ENCODE assay signal across 23 mouse cellular contexts in genomic region chr1:59470766-59471165, GRCm38 (mm10). TPM values are rescaled to one million over a fixed set of nuclear protein-coding genes. Genes with fewer than 3 reads are reported as not detected.
"Had no signal": no experiment of that assay in that cellular context is flagged by ENCODE, and none has a peak within 500 bp of the region (broad histone marks: within the 10 kb centered on the region; RNA-seq: fewer than 3 reads in every experiment).

No protein-coding gene starts in this region.

- H3K4me3 ChIP-seq: kidney, embryonic 15.5 days; layer of hippocampus, adult 2 months; left cerebral cortex, adult 2 months; limb, embryonic 13.5 days; liver, embryonic 12.5 days; liver, embryonic 15.5 days; midbrain, embryonic 13.5 days; neural tube, embryonic 12.5 days; stomach, embryonic 15.5 days had no signal

- ATAC-seq: intestine, embryonic 16.5 days; liver, embryonic 12.5 days; midbrain, embryonic 13.5 days had no signal

- DNase-seq: kidney, adult 2 months; kidney, postnatal 14 days; layer of hippocampus, adult 9-11 months; left cerebral cortex, postnatal 4 days; liver; lung, adult 18-20 months; retina, postnatal 1 day; right cerebral cortex, postnatal 25 days; spleen, adult 18-20 months; thymus, adult 18-20 months; thymus, postnatal 36 days had no signal

- H3K27me3 ChIP-seq: kidney, embryonic 15.5 days; limb, embryonic 13.5 days; liver, embryonic 12.5 days; liver, embryonic 15.5 days; neural tube, embryonic 12.5 days; stomach, embryonic 15.5 days had no signal

- H3K4me2 ChIP-seq: kidney, embryonic 15.5 days; limb, embryonic 13.5 days; liver, embryonic 12.5 days; liver, embryonic 15.5 days; midbrain, embryonic 13.5 days; neural tube, embryonic 12.5 days; stomach, embryonic 15.5 days had no signal

- H3K9me3 ChIP-seq: kidney, embryonic 15.5 days; limb, embryonic 13.5 days; liver, embryonic 12.5 days; liver, embryonic 15.5 days; midbrain, embryonic 13.5 days; neural tube, embryonic 12.5 days; stomach, embryonic 15.5 days had no signal

- H3K9ac ChIP-seq: kidney, embryonic 15.5 days; limb, embryonic 13.5 days; liver, embryonic 12.5 days; liver, embryonic 15.5 days; midbrain, embryonic 13.5 days; neural tube, embryonic 12.5 days; stomach, embryonic 15.5 days had no signal

- H3K36me3 ChIP-seq: kidney, embryonic 15.5 days; limb, embryonic 13.5 days; liver, embryonic 12.5 days; liver, embryonic 15.5 days; midbrain, embryonic 13.5 days; neural tube, embryonic 12.5 days; stomach, embryonic 15.5 days had no signal

- H3K27ac ChIP-seq: kidney, embryonic 15.5 days; layer of hippocampus, adult 2 months; left cerebral cortex, adult 2 months; limb, embryonic 13.5 days; liver, embryonic 12.5 days; liver, embryonic 15.5 days; macrophage; midbrain, embryonic 13.5 days; neural tube, embryonic 12.5 days; stomach, embryonic 15.5 days had no signal

RNA-seq across cellular contexts. Expression of gene Gm973, which starts 45.3 kb away (rescaled TPM):
- total RNA-seq: neutrophil, adult 5-6 weeks had no signal
- polyA plus RNA-seq: liver, embryonic 12.5 days; liver, embryonic 15.5 days; macrophage had no signal
